Mouse (Mus musculus) E14TG2a.4 (cell line): ENCODE measurements around the gene Ttc7.

Experiments used
- CTCF ChIP-seq: conservative IDR thresholded peaks from 2 replicates; pipeline ENCODE4 v1.5.1; 2014; ENCODE audit warnings: low read length
- NANOG ChIP-seq: IDR thresholded peaks from 2 replicates; pipeline ENCODE4 v1.6.1; 2014; ENCODE audit warnings: borderline replicate concordance, low read length, mixed read lengths
- POU5F1 ChIP-seq: IDR thresholded peaks from 2 replicates; pipeline ENCODE4 v1.6.1; 2014; ENCODE audit warnings: low read length, borderline replicate concordance

GRCm38 (mm10) chr17:87369270-87369759 is 86.6 kb downstream of the Ttc7 start:
- TF ChIP-seq CTCF (no peak), NANOG (no peak), POU5F1 (no peak)
